Mouse (Mus musculus) CD4-positive, CD25-positive, alpha-beta regulatory T cell, adult 2 months (primary cell): ENCODE measurements around the gene Hist4h4.

Experiments used
- DNase-seq: peaks from one replicate; pipeline ENCODE4 v3.0.0-alpha.2; 2012; ENCODE audit warnings: low read depth, low spot score

The Hist4h4 gene

GRCm38 (mm10) chr6:136782761-136783160 is 21.5 kb downstream of the Hist4h4 start:
- DNase-seq: no peak

DNA sequence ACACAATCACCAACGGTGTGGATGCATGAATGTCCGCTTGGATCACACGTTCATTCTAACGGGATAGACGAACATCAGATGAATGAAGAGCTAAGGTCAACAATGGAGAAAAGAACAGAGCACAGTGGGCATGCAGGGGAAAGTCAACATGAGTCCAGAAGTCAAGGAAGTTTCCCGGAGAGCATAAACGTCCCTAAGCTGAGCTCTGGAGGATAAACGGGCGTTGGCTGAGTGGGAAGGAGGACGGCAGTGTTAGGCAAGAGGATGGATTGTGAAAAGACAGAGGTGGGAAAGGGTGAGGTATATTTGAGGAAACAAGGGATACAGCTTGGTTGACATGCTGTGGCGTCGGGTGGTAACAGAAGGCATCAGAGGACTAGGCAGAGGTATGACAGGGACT is 22.1 kb downstream of the Hist4h4 start:
- no peak for DNase-seq

DNA sequence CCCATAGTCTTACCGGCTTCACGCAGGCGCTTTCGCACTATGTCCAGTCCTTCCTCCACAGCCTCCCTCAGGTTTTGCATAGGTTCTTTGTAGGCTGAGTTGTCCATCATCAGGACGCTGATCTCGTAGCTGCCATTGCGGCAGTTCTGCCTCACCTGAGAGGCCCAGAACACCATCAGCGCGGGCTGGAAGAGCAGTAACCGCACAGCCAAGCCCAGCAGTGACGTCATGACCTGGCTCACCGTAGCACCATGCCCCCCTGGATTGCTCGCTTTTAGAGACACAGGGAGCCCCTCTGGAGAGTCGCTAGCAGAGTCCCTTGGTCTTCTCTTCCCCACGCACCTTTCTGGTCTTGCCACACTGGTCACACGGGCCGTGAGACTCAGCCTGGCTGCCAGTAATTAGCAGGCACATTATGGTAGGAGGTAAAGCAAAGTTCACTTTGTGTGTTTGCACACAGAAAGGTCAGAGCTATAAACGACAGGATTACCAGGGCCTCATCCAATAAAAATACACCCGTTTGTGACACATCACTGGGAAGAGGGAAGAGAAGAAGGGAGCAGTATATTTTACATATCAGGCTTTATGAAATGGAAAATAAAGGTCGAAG is 22.7 kb downstream of the Hist4h4 start, which contains the start of gene Gucy2c:
Gene Gucy2c, minus strand, starts transcription at position 389 of the 610 bp plus-strand sequence.
- no peak for DNase-seq

DNA sequence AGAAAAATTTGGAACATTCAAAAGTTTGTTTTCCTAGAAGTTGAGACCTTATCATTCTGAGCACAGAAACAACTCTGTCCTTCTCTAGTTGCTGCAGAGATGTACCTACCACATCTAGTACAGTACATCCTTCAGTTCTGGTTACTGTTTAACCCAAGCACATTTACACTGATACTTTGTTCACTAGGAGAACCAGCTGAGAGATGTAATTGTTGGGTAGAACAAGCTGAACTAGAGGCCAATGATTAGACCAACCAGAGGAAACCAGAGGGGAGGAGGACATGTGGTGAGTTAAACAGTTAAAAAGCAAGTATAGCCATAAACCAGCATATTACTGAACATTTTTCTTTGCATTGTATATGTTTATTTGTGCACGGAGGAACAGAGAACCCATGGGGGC is 27.8 kb downstream of the Hist4h4 start:
- DNase-seq: no peak

DNA sequence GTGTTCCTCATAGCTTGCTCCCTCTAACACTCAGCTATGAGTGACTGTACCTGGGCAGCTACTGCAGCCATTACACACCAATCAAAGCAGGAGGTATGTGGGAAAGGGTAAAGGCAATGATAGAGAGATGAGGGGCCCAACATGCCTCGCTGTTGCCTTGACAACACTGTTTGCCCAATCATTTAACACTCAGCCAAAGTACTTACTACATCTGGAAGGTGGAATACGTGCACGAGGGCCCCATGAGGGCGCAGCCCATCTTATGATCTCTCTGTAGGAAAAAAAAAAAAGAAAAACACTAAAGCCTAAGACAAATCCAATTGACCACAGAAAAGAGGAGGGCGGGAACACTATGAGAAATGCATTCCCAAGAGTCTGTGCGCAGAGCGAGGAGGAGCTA is 34.4 kb downstream of the Hist4h4 start:
- no peak for DNase-seq

GRCm38 (mm10) chr6:136769143-136769542 is 35.1 kb downstream of the Hist4h4 start:
- DNase-seq: no peak

DNA sequence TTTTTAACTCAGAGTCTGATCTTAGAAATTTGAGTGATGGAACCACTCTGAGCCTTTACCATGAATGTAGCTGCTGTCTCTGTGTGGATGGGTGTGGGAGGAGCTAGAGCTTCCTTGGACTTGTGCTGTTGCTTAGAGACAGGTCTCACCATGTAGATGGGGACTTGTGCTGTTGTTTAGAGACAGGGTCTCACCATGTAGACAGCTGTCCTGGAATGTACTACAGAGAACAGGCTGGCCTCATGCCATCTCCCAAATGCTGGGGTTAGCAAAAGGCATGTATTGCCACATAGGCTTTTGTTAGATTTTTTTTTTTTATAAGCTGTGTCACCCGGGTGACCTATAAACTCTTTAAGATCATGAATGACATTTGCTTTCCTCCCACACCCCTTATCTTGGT is 40.3 kb downstream of the Hist4h4 start:
- no peak for DNase-seq
